Mouse (Mus musculus): Measurements from ENCODE around the gene Mcm5.

The Mcm5 gene

GRCm38 (mm10) chr8:75109236-75109967 lies at the start of gene Mcm5:
Mcm5 (plus strand) TSS chr8:75109569.
- peak; percentile 99 for DNase-seq

GRCm38 (mm10) chr8:75060022-75060421 lies 49.3 kb upstream of the Mcm5 start:
- DNase-seq: no peak

DNA sequence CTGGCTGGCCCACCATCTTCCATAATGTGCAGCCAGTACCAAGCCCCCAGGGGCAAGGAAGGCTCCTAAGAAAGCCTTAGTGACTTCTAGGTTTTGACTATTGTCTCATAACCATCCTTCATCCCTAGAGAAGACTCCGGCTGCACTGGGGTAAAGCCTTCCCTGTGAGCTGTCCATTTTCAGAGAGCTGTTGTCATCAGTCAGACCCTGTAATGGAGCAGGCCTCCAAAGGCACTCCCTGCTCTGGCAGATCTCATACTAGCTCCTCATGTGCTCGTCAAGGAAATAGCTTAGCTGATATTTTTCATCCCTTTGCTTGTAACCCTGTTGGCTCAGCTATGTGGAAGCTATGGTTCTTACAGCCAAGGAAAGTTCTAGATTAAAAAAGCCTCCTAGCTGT lies 48.6 kb upstream of the Mcm5 start:
- DNase-seq: no peak

DNA sequence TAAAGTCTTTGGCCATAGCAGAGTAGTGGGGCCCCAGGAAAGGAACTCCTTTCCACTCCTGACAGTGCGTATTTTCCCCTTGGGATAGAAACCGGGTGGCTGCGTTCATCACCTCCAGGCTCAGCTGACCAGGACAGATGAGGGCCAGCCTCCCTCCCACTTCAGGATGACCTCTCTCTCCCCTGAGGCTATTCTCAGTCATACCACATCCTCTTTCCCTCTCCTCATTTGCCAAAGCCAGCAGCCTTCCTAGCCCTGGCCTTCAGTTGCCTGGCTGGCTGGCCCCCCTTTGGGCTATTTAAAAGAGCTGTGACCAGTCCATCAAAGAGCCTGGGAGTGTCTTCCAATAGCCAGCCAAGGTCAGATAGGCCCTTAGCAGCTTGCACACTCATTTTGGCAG lies 46.1 kb upstream of the Mcm5 start:
- DNase-seq: no peak

- no peak for DNase-seq
These were observed 44.6 kb upstream of the Mcm5 start for GRCm38 (mm10) chr8:75064790-75065189.

- DNase-seq: no peak
These were observed 42.1 kb upstream of the Mcm5 start for GRCm38 (mm10) chr8:75067287-75067686.

DNA sequence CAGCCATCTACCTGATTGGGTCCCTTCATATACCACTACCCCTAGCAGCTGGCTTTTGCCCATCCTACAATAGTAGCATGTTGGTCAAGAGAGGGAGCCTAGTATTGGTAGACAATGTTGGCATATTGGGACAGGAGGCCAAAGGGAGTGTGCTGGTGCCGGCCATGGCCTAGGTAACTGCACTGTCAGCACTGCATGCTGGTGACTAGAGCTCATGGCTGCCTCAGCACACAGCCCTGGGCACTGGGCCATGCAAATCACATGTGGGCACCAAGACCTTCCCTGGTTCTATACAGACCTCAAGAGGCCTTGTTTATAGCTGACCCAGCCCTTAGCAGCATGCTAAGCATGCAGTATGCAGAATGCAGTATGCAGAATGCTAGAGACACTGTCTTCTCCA lies 39.1 kb upstream of the Mcm5 start:
- peak; percentile 43 to 61 for DNase-seq

DNA sequence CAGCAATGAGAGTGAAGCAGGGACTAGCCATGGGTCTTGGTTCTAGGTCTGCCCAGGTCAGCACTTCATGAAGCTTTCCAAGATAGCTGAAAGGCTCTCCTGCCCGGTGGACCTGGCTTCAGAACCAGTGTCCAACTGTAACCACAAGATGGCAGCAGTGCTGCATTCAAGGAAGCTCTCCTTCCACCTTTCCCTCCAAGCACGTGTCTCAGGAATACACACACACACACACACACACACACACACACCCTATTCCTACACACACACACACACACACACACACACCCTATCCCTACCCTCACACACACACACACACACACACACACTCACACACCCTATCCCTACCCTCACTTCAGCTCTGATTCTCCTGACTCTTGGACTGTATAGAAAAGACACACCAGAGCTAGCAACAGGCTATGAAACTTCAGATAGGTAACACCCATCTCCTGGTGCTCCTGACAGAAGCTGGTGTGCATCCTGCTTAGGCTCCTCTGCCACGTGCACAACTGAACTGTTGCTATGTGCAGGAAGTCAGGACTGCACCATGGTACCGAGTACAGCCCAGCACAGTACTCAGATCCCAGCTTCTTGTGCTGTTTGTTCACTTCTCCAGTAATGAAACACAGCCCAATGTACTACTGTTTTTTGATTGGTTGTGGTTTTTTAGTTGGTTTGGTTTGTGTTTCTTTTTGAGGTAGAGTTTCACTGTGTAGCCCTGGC lies 37.6 kb upstream of the Mcm5 start:
- DNase-seq: peak; percentile 89 to 93

DNA sequence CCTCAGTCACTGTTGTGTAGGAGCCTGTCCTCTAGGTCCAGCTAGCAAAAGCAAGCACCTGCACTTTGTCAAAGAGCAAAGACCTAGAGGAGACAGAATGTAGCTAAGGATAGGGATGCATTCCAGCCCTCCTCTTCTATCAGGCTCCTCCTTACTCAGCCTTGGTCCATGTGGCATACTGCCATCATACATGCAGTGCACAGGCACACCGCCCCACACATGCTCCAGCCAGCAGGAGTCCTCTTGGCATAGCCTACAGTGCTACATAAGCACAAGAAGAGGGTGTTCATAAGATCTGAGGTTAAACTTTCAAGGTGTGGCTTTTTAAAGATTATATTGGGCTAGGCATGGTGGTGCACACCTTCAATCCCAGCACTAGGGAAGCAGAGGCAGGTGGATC lies 34.5 kb upstream of the Mcm5 start:
- no peak for DNase-seq

DNA sequence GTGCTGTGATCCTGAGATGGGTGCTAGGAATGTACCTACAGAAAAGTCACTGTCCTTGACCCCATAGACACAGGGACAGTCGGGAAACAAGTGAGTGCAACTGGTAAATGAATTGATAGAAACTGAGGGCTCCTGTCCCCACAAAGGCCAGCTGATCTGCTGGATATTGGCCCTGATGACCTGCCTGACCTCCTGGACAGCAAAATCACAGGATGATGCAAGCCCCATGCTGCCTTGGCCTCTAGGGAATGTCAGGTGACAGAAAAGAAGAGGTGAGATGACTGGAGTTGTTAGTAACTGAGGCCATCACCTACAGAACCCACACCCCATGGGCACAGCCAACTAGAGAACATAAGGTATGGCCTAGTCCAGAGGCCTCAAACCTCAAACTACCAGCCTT lies 31.2 kb upstream of the Mcm5 start:
- DNase-seq: no peak

- no peak for DNase-seq
These were observed 30.5 kb upstream of the Mcm5 start for GRCm38 (mm10) chr8:75078851-75079250.

DNA sequence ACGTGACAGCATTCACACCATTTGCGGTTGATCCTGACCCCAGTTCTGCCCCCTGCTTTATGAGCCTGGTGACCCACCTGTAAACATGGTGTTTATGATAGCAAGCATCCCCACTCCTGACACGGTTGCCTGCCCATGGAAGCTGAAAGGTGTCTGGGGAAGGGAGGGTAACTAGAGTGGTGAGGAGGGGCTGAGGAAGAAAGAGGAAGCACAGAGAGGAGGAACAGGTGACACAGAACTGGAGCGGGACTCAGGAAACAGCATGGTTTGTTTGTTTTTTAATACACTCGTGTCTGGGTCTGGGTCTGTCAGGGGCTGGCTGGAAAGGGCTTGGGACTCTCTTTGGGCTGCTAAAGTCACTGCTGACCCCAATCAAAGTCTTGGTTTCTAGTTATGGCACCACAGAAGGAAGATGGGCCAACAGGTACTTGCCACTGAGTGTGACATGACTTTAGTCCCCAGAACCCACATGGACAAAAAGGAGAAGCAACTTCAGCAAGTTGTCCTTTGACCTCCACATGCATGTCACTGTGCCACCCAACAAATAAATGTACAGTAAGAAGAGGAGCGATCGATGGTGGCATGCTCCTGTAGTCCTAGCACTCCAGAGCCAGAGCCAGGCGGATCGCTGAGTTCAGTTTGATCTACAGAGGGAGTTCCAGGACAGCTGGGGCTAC lies 27.9 kb upstream of the Mcm5 start:
- no peak for DNase-seq

- no peak for DNase-seq
These were observed 27.1 kb upstream of the Mcm5 start for GRCm38 (mm10) chr8:75082181-75082805.

GRCm38 (mm10) chr8:75083846-75084245 lies 25.5 kb upstream of the Mcm5 start:
- peak; percentile 97 for DNase-seq

- DNase-seq: no peak
These were observed 24.8 kb upstream of the Mcm5 start for GRCm38 (mm10) chr8:75084382-75085064.

GRCm38 (mm10) chr8:75086002-75086401 lies 23.4 kb upstream of the Mcm5 start:
- no peak for DNase-seq

DNA sequence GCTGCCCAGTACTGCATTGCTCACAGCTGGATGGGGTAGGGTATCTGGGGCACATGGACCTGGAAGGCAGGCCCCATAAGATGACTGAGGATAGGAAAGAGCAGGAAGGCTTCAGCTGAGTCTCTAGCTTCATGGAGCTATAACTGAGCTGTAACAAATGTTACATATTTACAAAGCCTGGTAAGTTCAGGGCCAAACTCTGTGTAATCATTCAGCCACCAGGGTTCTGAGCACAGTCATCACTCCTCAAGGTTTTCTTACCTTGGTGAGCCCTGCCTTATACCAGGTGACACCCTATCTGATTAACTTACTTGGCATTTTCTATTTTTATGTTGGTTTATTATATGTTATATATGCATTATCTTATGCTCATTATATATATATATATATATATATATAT lies 22.2 kb upstream of the Mcm5 start:
- peak in 1 of 2 experiments; percentile 42 for DNase-seq

DNA sequence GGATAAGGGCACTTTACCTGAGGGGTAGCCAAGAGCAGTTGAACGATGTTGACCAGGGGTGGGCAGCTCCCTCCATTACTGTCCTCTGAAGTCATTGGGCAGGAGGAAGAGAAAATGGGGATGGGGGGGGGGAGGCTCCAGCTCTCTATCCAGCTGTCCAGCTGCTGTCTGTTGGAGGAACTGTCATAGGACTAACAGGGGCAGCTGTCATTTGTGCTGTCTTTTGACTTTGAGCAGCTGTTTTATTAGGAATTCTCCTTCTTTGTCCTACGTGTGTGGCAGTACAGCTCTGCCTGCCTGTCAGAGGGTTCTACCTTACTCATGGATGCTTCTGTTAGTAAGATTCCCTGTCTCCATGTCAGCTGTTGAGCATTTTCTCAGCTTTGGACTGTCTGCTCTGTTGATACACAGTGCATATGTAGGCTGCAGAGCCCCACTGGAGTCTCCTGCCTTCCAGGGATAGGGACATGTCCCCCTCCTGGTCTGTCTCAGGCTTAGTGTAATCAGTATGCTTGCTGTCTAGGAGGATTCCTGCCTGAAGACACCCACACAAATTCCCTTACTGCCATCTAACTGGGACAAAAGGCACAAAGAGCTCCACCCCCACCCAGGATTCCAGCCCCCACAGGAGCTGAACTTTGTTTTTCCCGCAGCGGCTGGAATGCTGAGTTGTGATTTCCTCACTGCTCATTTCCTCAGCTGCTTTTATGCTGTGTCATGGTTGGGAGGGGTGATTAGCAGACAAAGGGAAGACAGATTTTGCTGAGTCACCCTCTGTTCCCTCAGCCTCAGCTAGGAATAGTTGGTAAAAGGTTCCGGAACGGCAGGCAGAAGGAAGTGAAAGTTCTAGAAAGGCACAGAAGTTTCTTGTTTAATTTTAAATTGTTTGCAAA lies 20.1 kb upstream of the Mcm5 start:
- DNase-seq: peak; percentile 90 to 93

DNA sequence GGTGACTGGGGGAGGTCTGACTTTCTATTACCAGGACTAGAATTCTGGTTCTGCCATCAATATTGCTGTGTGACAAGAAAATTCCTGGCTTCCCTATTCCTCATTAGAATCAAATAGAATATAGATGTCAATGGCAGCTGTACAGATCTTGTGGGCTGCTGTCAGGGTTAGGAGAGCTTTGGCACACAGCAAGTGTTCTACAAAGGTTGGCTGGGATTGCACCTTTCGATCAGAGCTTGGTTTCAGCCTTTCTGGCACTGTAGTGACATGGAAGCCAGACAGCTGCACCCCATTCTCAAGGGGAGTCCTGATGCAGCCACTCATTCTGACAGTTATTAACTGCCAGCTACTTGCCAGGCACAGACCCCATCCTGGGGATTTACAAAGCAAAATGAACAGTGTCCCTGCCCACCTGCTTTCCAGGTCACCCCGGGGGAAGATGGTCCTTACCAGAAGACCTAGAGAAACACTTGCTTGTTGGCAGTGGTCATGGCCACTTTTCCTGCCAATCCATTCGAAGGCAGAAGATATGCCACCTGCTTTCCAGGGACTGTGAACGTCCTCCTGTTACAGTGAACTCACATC lies 18.5 kb upstream of the Mcm5 start:
- DNase-seq: no peak

DNA sequence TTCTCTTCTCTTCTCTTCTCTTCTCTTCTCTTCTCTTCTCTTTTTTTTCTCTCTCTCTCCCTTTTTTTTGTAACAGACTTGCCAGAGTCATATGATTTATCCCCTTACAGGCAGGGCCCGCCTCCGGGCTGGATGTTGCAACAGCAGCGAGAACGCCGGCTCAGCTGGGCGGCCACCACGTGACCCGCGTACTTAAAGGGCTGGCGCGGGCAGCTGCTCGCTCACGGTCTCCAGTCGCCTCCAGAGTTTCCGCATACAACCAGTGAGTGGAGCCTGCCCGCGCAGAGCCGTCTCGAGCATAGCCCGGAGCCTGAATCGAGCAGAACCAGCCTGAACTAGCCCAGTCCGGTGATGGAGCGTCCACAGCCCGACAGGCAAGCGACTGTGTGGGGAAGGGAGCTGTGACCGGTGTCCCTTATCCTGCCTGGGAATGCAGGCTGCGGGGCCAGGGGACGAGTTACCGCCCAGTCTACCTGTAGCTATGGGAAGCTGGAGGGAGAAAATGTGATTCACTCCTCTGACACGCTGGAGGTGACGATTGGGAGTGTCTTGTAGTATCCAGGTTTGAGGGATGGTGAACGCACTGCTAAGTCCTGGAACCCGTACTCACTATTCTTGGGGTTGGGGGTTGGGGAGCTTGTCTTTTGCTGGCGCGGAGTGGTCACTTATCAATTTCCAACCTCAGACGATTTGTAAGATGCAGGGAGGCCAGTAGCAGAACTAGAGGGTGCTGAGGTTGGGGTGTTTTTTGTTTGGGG lies 15.8 kb upstream of the Mcm5 start, which contains the start of gene Hmox1:
TSS of gene Hmox1 (plus strand) at position 223 of the 758 bp plus-strand sequence.
- peak; percentile 96 to 98 for DNase-seq

Data from kidney, postnatal 25 days (tissue).